Mouse (Mus musculus): ENCODE measurements around the gene Cadm4.

The Cadm4 gene

GRCm38 (mm10) chr7:24531211-24531971, 49.6 kb downstream of the Cadm4 start:
- peak; percentile 77 for DNase-seq (ENCODE audit: low spot score)

GRCm38 (mm10) chr7:24533031-24533571, 51.3 kb downstream of the Cadm4 start:
- DNase-seq (ENCODE audit: low spot score): no peak

GRCm38 (mm10) chr7:24533806-24534205, 52.0 kb downstream of the Cadm4 start:
- DNase-seq (ENCODE audit: low spot score): no peak

- DNase-seq (ENCODE audit: low spot score): no peak
Measured at GRCm38 (mm10) chr7:24534301-24534700, 52.5 kb downstream of the Cadm4 start.

GRCm38 (mm10) chr7:24537081-24537480, 55.3 kb downstream of the Cadm4 start:
- no peak for DNase-seq (ENCODE audit: low spot score)

GRCm38 (mm10) chr7:24537591-24537990, 55.8 kb downstream of the Cadm4 start:
- DNase-seq (ENCODE audit: low spot score): no peak

GRCm38 (mm10) chr7:24538154-24538553, 56.3 kb downstream of the Cadm4 start:
- no peak for DNase-seq (ENCODE audit: low spot score)

- DNase-seq (ENCODE audit: low spot score): no peak
Measured at GRCm38 (mm10) chr7:24538701-24539100, 56.9 kb downstream of the Cadm4 start.

- no peak for DNase-seq (ENCODE audit: low spot score)
Measured at GRCm38 (mm10) chr7:24539686-24540085, 57.9 kb downstream of the Cadm4 start.

GRCm38 (mm10) chr7:24544506-24544905, 62.7 kb downstream of the Cadm4 start:
- no peak for DNase-seq (ENCODE audit: low spot score)

- DNase-seq (ENCODE audit: low spot score): peak; percentile 50
Measured at GRCm38 (mm10) chr7:24546068-24546614, 64.3 kb downstream of the Cadm4 start, which contains the start of the genes Pinlyp and Xrcc1. Pinlyp (minus strand) TSS chr7:24546118. Xrcc1 (plus strand) TSS chr7:24546289.

- DNase-seq (ENCODE audit: low spot score): peak; percentile 99
Measured at GRCm38 (mm10) chr7:24546634-24547389, 65.0 kb downstream of the Cadm4 start.

- no peak for DNase-seq (ENCODE audit: low spot score)
Measured at GRCm38 (mm10) chr7:24547534-24548036, 65.8 kb downstream of the Cadm4 start.

- no peak for DNase-seq (ENCODE audit: low spot score)
Measured at GRCm38 (mm10) chr7:24551985-24552759, 70.3 kb downstream of the Cadm4 start.
